Mouse (Mus musculus) CH12.LX (cell line): ENCODE measurements at regions not wholly inside any gene's neighbourhood (a gene's known extent, or its start where the extent isn't known, plus 50 kb on each side); places are given as distances from the start of the nearest gene placed in this dataset.

Experiments used
- DNase-seq: peaks from one replicate; pipeline ENCODE4 v3.0.0-alpha.2; 2013; ENCODE audit errors: extremely low read depth
- H3K27ac ChIP-seq: 2 replicates; pipeline ENCODE4 v1.5.1; 2012; ENCODE audit warnings: low read depth, mild to moderate bottlenecking, control low read depth, moderate library complexity; ENCODE audit not compliant: insufficient read depth
- H3K27me3 ChIP-seq: replicated peaks from 2 replicates; pipeline ENCODE3; 2012; ENCODE audit warnings: inconsistent platforms
- H3K36me3 ChIP-seq, 2 experiments: replicated peaks in 1 of 2; 2 replicates each; pipeline versions ENCODE3 to v1.6.1; 2012; ENCODE audit warnings: inconsistent platforms in 1 of 2, low read length in 1 of 2, mild to moderate bottlenecking in 1 of 2, mixed read lengths in 1 of 2, moderate library complexity in 1 of 2; ENCODE audit not compliant: control insufficient read depth in 1 of 2, insufficient read depth in 1 of 2
- H3K4me1 ChIP-seq, 2 experiments: 2 replicates each; pipeline ENCODE4 v1.6.1; 2012; ENCODE audit warnings: inconsistent platforms in 1 of 2, moderate library complexity in 1 of 2; ENCODE audit not compliant: insufficient read depth in 2 of 2, control insufficient read depth in 1 of 2
- H3K4me2 ChIP-seq: 2 replicates; pipeline ENCODE4 v1.6.1; 2012; ENCODE audit warnings: low read depth, mild to moderate bottlenecking, control low read depth; ENCODE audit not compliant: poor library complexity, insufficient read depth, severe bottlenecking
- H3K4me3 ChIP-seq, 3 experiments: fragments of 150-350 bp in 1 of 3; sonication (generic) in 1 of 3; replicated peaks in 1 of 3; 2 replicates each; pipeline versions ENCODE3 to v1.5.1; 2011 to 2012; ENCODE audit warnings: low read depth in 2 of 3, low read length in 2 of 3, mild to moderate bottlenecking in 2 of 3, moderate library complexity in 2 of 3, control low read depth in 1 of 3, improper control_type of control experiment in 1 of 3, inconsistent platforms in 1 of 3, mixed read lengths in 1 of 3; ENCODE audit not compliant: poor library complexity in 1 of 3
- H3K79me2 ChIP-seq: replicated peaks from 2 replicates; pipeline ENCODE4 v1.6.1; 2012; ENCODE audit warnings: mild to moderate bottlenecking, moderate library complexity; ENCODE audit not compliant: control insufficient read depth, poor library complexity, insufficient read depth, severe bottlenecking; ENCODE audit errors: extremely low read depth
- H3K9ac ChIP-seq: 2 replicates; pipeline ENCODE4 v1.6.1; 2012; ENCODE audit warnings: low read depth, mild to moderate bottlenecking, control low read depth, moderate library complexity; ENCODE audit not compliant: insufficient read depth
- H3K9me3 ChIP-seq: replicated peaks from 2 replicates; pipeline ENCODE3; 2012; ENCODE audit warnings: low read length, inconsistent platforms, mixed read lengths
- BHLHE40 ChIP-seq: IDR thresholded peaks from 2 replicates; pipeline ENCODE4 v1.6.1; 2011; ENCODE audit warnings: mild to moderate bottlenecking, low read depth, low read length, improper control_type of control experiment
- CHD1 ChIP-seq: IDR thresholded peaks from 2 replicates; pipeline ENCODE4 v1.6.1; 2012; ENCODE audit warnings: low read depth, low read length, improper control_type of control experiment, inconsistent platforms
- CHD2 ChIP-seq: IDR thresholded peaks from 2 replicates; pipeline ENCODE4 v1.6.1; 2011; ENCODE audit warnings: low read length, improper control_type of control experiment
- CTCF ChIP-seq, 2 experiments: IDR thresholded peaks in 1 of 2; conservative IDR thresholded peaks in 1 of 2; 2 replicates each; pipeline ENCODE4 v1.5.1; 2011 to 2012; ENCODE audit warnings: low read depth in 2 of 2, low read length in 2 of 2, improper control_type of control experiment in 1 of 2, inconsistent platforms in 1 of 2, mild to moderate bottlenecking in 1 of 2, moderate library complexity in 1 of 2
- ELF1 ChIP-seq: IDR thresholded peaks from 2 replicates; pipeline ENCODE4 v1.6.1; 2014; ENCODE audit warnings: low read depth, mild to moderate bottlenecking, inconsistent platforms, low read length, improper control_type of control experiment
- HCFC1 ChIP-seq: IDR thresholded peaks from 2 replicates; pipeline ENCODE4 v1.6.1; 2012; ENCODE audit warnings: low read depth, mild to moderate bottlenecking, inconsistent platforms, low read length, improper control_type of control experiment
- JUND ChIP-seq: conservative IDR thresholded peaks from 2 replicates; pipeline ENCODE4 v1.6.1; 2011; ENCODE audit warnings: low read depth, low read length, improper control_type of control experiment
- KAT2A ChIP-seq: IDR thresholded peaks from 2 replicates; pipeline ENCODE4 v1.6.1; 2012; ENCODE audit warnings: low read length, improper control_type of control experiment, inconsistent platforms; ENCODE audit not compliant: insufficient replicate concordance
- MAFK ChIP-seq: IDR thresholded peaks from 2 replicates; pipeline ENCODE4 v1.6.1; 2011; ENCODE audit warnings: low read length, improper control_type of control experiment; ENCODE audit not compliant: insufficient replicate concordance
- MAX ChIP-seq: IDR thresholded peaks from 2 replicates; pipeline ENCODE4 v1.6.1; 2011; ENCODE audit warnings: low read length, improper control_type of control experiment
- MAZ ChIP-seq: IDR thresholded peaks from 2 replicates; pipeline ENCODE4 v1.6.1; 2012; ENCODE audit warnings: low read depth, mild to moderate bottlenecking, inconsistent platforms, low read length, improper control_type of control experiment, moderate library complexity
- MEF2A ChIP-seq: IDR thresholded peaks from 2 replicates; pipeline ENCODE4 v1.6.1; 2014; ENCODE audit warnings: low read depth, mild to moderate bottlenecking, inconsistent platforms, low read length, improper control_type of control experiment, borderline replicate concordance
- POLR2AphosphoS2 ChIP-seq: IDR thresholded peaks from 2 replicates; pipeline ENCODE4 v1.6.1; 2011; ENCODE audit warnings: low read depth, low read length, improper control_type of control experiment
- RAD21 ChIP-seq: IDR thresholded peaks from 2 replicates; pipeline ENCODE4 v1.6.1; 2011; ENCODE audit warnings: low read depth, mild to moderate bottlenecking, low read length, improper control_type of control experiment, moderate library complexity
- SIN3A ChIP-seq: IDR thresholded peaks from 2 replicates; pipeline ENCODE4 v1.6.1; 2012; ENCODE audit warnings: low read length, improper control_type of control experiment, inconsistent platforms
- SMC3 ChIP-seq: IDR thresholded peaks from 2 replicates; pipeline ENCODE4 v1.6.1; 2011; ENCODE audit warnings: low read depth, low read length, improper control_type of control experiment
- UBTF ChIP-seq: IDR thresholded peaks from 2 replicates; pipeline ENCODE4 v1.6.1; 2012; ENCODE audit warnings: low read depth, mild to moderate bottlenecking, inconsistent platforms, low read length, improper control_type of control experiment, moderate library complexity
- ZC3H11A ChIP-seq: IDR thresholded peaks from 2 replicates; pipeline ENCODE4 v1.6.1; 2012; ENCODE audit warnings: low read depth, mild to moderate bottlenecking, inconsistent platforms, low read length, improper control_type of control experiment
- ZKSCAN1 ChIP-seq: IDR thresholded peaks from 2 replicates; pipeline ENCODE4 v1.6.1; 2012; ENCODE audit warnings: low read depth, inconsistent platforms, low read length, improper control_type of control experiment, borderline replicate concordance
- ZMIZ1 ChIP-seq: IDR thresholded peaks from 2 replicates; pipeline ENCODE4 v1.6.1; 2012; ENCODE audit warnings: low read depth, mild to moderate bottlenecking, inconsistent platforms, low read length, improper control_type of control experiment
- ZNF384 ChIP-seq: IDR thresholded peaks from 2 replicates; pipeline ENCODE4 v1.6.1; 2012; ENCODE audit warnings: low read depth, low read length, improper control_type of control experiment, inconsistent platforms
- dilution Hi-C: fragments of 300-500 bp; cut with MboI; formaldehyde crosslinking; loops from 2 replicates; pipeline ENCODE4 v1.14.3; 2020; ENCODE audit warnings: low sequenced_read_pairs; ENCODE audit not compliant: extremely low pct_unique_long_range_greater_than_20kb, extremely low pct_ligation_motif_present
- in situ Hi-C: fragments of 300-500 bp; cut with MboI; formaldehyde crosslinking; loops from 3 replicates; pipeline ENCODE4 v1.14.3; 2019; ENCODE audit warnings: low sequenced_read_pairs, low pct_ligation_motif_present, low pct_unique_long_range_greater_than_20kb, mixed read lengths

GRCm38 (mm10) chr6:31874616-31875015, 175.4 kb upstream of the 1700012A03Rik start:
- Histone ChIP-seq H3K4me2 (no peak overlapping the region), H3K4me1 (no peaks in the 10 kb centered on the region), H3K79me2 (no peaks in the 10 kb centered on the region), H3K36me3 (no peaks in the 10 kb centered on the region), H3K27ac (no peak overlapping the region), H3K9me3 (no peaks in the 10 kb centered on the region), H3K4me3 (no peak overlapping the region), H3K27me3 (peaks cover 75% of the 10 kb centered on the region), H3K9ac (no peak overlapping the region)
- DNase-seq, result no peak
- no peak for TF ChIP-seq CHD1
- no peak for TF ChIP-seq RAD21
- no peak for TF ChIP-seq HCFC1
- no peak for TF ChIP-seq ELF1
- TF ChIP-seq POLR2AphosphoS2, result no peak
- TF ChIP-seq MAX, result no peak
- TF ChIP-seq ZMIZ1, result no peak
- no peak for TF ChIP-seq SMC3
- TF ChIP-seq BHLHE40, result no peak
- no peak for TF ChIP-seq UBTF
- no peak for TF ChIP-seq SIN3A
- TF ChIP-seq ZC3H11A, result no peak
- TF ChIP-seq KAT2A, result no peak
- TF ChIP-seq MAFK, result no peak
- no peak for TF ChIP-seq CTCF (conservative IDR thresholded peaks at IDR 0.05 in 1 of 2, IDR thresholded peaks at IDR 0.05 in 1 of 2; ENCODE audit: low read depth in 2 of 2, low read length in 2 of 2)
- dilution Hi-C loops (no loop called here), in situ Hi-C loops (no loop called here)

GRCm38 (mm10) chr6:31873911-31874310, 176.1 kb upstream of the 1700012A03Rik start:
- in situ Hi-C loops (no loop called here), dilution Hi-C loops (no loop called here)
- H3K9ac ChIP-seq, result no peak overlapping the region
- no peak overlapping the region for H3K4me3 ChIP-seq
- no peaks in the 10 kb centered on the region for H3K36me3 ChIP-seq
- H3K4me1 ChIP-seq, result no peaks in the 10 kb centered on the region
- no peak overlapping the region for H3K27ac ChIP-seq
- no peak overlapping the region for H3K4me2 ChIP-seq
- no peak for DNase-seq
- TF ChIP-seq CHD2, result no peak
- no peak for TF ChIP-seq ZNF384
- TF ChIP-seq ZKSCAN1, result no peak
- TF ChIP-seq SMC3, result no peak
- TF ChIP-seq MAZ, result no peak
- TF ChIP-seq KAT2A, result no peak
- no peak for TF ChIP-seq MAFK
- no peak for TF ChIP-seq ELF1
- no peak for TF ChIP-seq UBTF
- no peak for TF ChIP-seq MEF2A
- no peak for TF ChIP-seq JUND
- no peak for TF ChIP-seq RAD21
- H3K9me3 ChIP-seq, result no peaks in the 10 kb centered on the region
- H3K79me2 ChIP-seq, result no peaks in the 10 kb centered on the region
- peaks cover 75% of the 10 kb centered on the region for H3K27me3 ChIP-seq
